Mouse (Mus musculus) kidney, embryonic 14.5 days (tissue): Measurements from ENCODE around the gene Nfib. TPM values are rescaled to one million over a fixed set of nuclear protein-coding genes. Genes with fewer than 3 reads are reported as not detected.

Source experiments
- ATAC-seq: fragments of 200-750 bp; cut with Nextera tagmentation; 2 replicates; pipeline ENCODE4 v1.8.0; 2017; ENCODE audit warnings: moderate number of reproducible peaks, mild to moderate bottlenecking, moderate TSS enrichment, moderate library complexity; ENCODE audit not compliant: low FRiP score, low TSS enrichment
- H3K27ac ChIP-seq: fragments of 300-500 bp; sonication (generic); 2 replicates; pipeline ENCODE4 v1.5.1; 2014; ENCODE audit warnings: low read depth, mild to moderate bottlenecking, low read length, moderate library complexity, mixed read lengths
- H3K27me3 ChIP-seq: fragments of 300-500 bp; sonication (generic); 2 replicates; pipeline ENCODE4 v1.6.1; 2014; ENCODE audit warnings: mild to moderate bottlenecking, low read length; ENCODE audit not compliant: control insufficient read depth, insufficient read depth
- H3K36me3 ChIP-seq: fragments of 300-500 bp; sonication (generic); 2 replicates; pipeline ENCODE4 v1.6.1; 2014; ENCODE audit warnings: low read length, mixed read lengths; ENCODE audit not compliant: control insufficient read depth, insufficient read depth
- H3K4me1 ChIP-seq: fragments of 300-500 bp; sonication (generic); 2 replicates; pipeline ENCODE4 v1.6.1; 2014; ENCODE audit warnings: low read length, mixed read lengths; ENCODE audit not compliant: control insufficient read depth, insufficient read depth
- H3K4me2 ChIP-seq: fragments of 300-500 bp; sonication (generic); replicated peaks from 2 replicates; pipeline ENCODE4 v1.6.1; 2014; ENCODE audit warnings: low read depth, mild to moderate bottlenecking, low read length
- H3K4me3 ChIP-seq: fragments of 300-500 bp; sonication (generic); 2 replicates; pipeline ENCODE4 v1.5.1; 2014; ENCODE audit warnings: mild to moderate bottlenecking, low read length
- H3K9ac ChIP-seq: fragments of 300-500 bp; sonication (generic); 2 replicates; pipeline ENCODE4 v1.6.1; 2014; ENCODE audit warnings: low read depth, mild to moderate bottlenecking, low read length, moderate library complexity
- H3K9me3 ChIP-seq: fragments of 300-500 bp; sonication (generic); 2 replicates; pipeline ENCODE4 v1.6.1; 2016; ENCODE audit warnings: low read length; ENCODE audit not compliant: control insufficient read depth
- WGBS: fragments of 180-500 bp; shearing (Covaris S2); extraction: QIAGEN DNeasy Blood & Tissue Kit; methylation state at CpG from one replicate; pipeline ENCODE4 v1.1.7; 2014; 5-methylcytosine and 5-hydroxymethylcytosine counted together
- polyA plus RNA-seq: library from polyadenylated mRNA; unstranded; fragments of >200 nt; fragmentation: Nextera tagmentation; extraction: Ambion mirVana; gene quantifications from 2 replicates; pipeline ENCODE4 v1.2.1, GENCODE M21; 2014

The Nfib gene
- polyA plus RNA-seq, 1 experiment from 2014 or later = 36.0 TPM

GRCm38 (mm10) chr4:82667271-82667872, 38.2 kb downstream of the Nfib start:
- Histone ChIP-seq H3K36me3 (no peaks in the 10 kb centered on the region), H3K9ac (no peak overlapping the region), H3K4me1 (no peaks in the 10 kb centered on the region), H3K27ac (no peak overlapping the region), H3K27me3 (no peaks in the 10 kb centered on the region), H3K4me3 (no peak overlapping the region), H3K9me3 (no peaks in the 10 kb centered on the region), H3K4me2 (no peak overlapping the region)
- no peak for ATAC-seq
- 88% methylated on average over 3 of the region's 3 CpGs for WGBS

- Histone ChIP-seq H3K4me1 (no peaks in the 10 kb centered on the region), H3K36me3 (no peaks in the 10 kb centered on the region), H3K27me3 (no peaks in the 10 kb centered on the region), H3K9ac (no peak overlapping the region), H3K9me3 (no peaks in the 10 kb centered on the region), H3K4me3 (no peak overlapping the region), H3K4me2 (no peak overlapping the region), H3K27ac (no peak overlapping the region)
- WGBS = 85% methylated on average over 7 of the region's 7 CpGs
- no peak for ATAC-seq
These were observed 41.1 kb downstream of the Nfib start for GRCm38 (mm10) chr4:82664436-82664835.

- 88% methylated on average over 6 of the region's 6 CpGs for WGBS
- H3K9me3 ChIP-seq = no peaks in the 10 kb centered on the region
These were observed 41.7 kb downstream of the Nfib start for GRCm38 (mm10) chr4:82663749-82664381.

GRCm38 (mm10) chr4:82662626-82663025, 42.9 kb downstream of the Nfib start:
- 80% methylated on average over 3 of the region's 3 CpGs for WGBS
- no peaks in the 10 kb centered on the region for H3K4me1 ChIP-seq

More at GRCm38 (mm10) chr4:82663749-82664381, 41.7 kb downstream of the Nfib start:
- Histone ChIP-seq H3K27me3 (no peaks in the 10 kb centered on the region), H3K9ac (no peak overlapping the region), H3K4me3 (no peak overlapping the region), H3K4me1 (no peaks in the 10 kb centered on the region), H3K36me3 (no peaks in the 10 kb centered on the region), H3K4me2 (no peak overlapping the region), H3K27ac (no peak overlapping the region)
- ATAC-seq = no peak

GRCm38 (mm10) chr4:82662222-82662621, 43.3 kb downstream of the Nfib start:
- H3K4me3 ChIP-seq = no peak overlapping the region
- no peaks in the 10 kb centered on the region for H3K27me3 ChIP-seq
- WGBS = 80% methylated on average over 9 of the region's 9 CpGs
- no peak overlapping the region for H3K27ac ChIP-seq
- no peaks in the 10 kb centered on the region for H3K4me1 ChIP-seq
- ATAC-seq = no peak
- no peak overlapping the region for H3K4me2 ChIP-seq
- no peak overlapping the region for H3K9ac ChIP-seq
- no peaks in the 10 kb centered on the region for H3K36me3 ChIP-seq
- H3K9me3 ChIP-seq = no peaks in the 10 kb centered on the region

More at GRCm38 (mm10) chr4:82662626-82663025, 42.9 kb downstream of the Nfib start:
- Histone ChIP-seq H3K9ac (no peak overlapping the region), H3K4me3 (no peak overlapping the region), H3K36me3 (no peaks in the 10 kb centered on the region), H3K4me2 (no peak overlapping the region), H3K27ac (no peak overlapping the region), H3K9me3 (no peaks in the 10 kb centered on the region), H3K27me3 (no peaks in the 10 kb centered on the region)
- no peak for ATAC-seq

GRCm38 (mm10) chr4:82661215-82661614, 44.3 kb downstream of the Nfib start:
- ATAC-seq = 0 out of 2 replicates have a peak, but pooled peaks have one; percentile 62
- no peak overlapping the region for H3K9ac ChIP-seq
- 49% methylated on average over 7 of the region's 7 CpGs for WGBS
- H3K36me3 ChIP-seq = no peaks in the 10 kb centered on the region
- no peak overlapping the region for H3K4me3 ChIP-seq
- H3K4me1 ChIP-seq = no peaks in the 10 kb centered on the region
- no peak overlapping the region for H3K27ac ChIP-seq
- H3K9me3 ChIP-seq = no peaks in the 10 kb centered on the region
- no peak overlapping the region for H3K4me2 ChIP-seq
- no peaks in the 10 kb centered on the region for H3K27me3 ChIP-seq

GRCm38 (mm10) chr4:82645679-82646078, 59.9 kb downstream of the Nfib start:
- H3K9me3 ChIP-seq = no peaks in the 10 kb centered on the region
- H3K4me3 ChIP-seq = no peak overlapping the region
- H3K27me3 ChIP-seq = no peaks in the 10 kb centered on the region
- no peaks in the 10 kb centered on the region for H3K4me1 ChIP-seq
- 76% methylated on average over 5 of the region's 5 CpGs for WGBS
- no peak overlapping the region for H3K9ac ChIP-seq
- no peaks in the 10 kb centered on the region for H3K36me3 ChIP-seq
- ATAC-seq = no peak
- no peak overlapping the region for H3K4me2 ChIP-seq
- no peak overlapping the region for H3K27ac ChIP-seq

- Histone ChIP-seq H3K4me3 (no peak overlapping the region), H3K9ac (no peak overlapping the region), H3K9me3 (no peaks in the 10 kb centered on the region), H3K4me1 (no peaks in the 10 kb centered on the region), H3K36me3 (no peaks in the 10 kb centered on the region), H3K27ac (no peak overlapping the region), H3K4me2 (no peak overlapping the region), H3K27me3 (no peaks in the 10 kb centered on the region)
- peak; percentile 52; the same call in 1 of the 2 replicates for ATAC-seq
- 51% methylated on average over 9 of the region's 9 CpGs for WGBS
These were observed 60.8 kb downstream of the Nfib start for GRCm38 (mm10) chr4:82644797-82645196.

- Histone ChIP-seq H3K9ac (no peak overlapping the region), H3K4me3 (no peak overlapping the region), H3K27me3 (no peaks in the 10 kb centered on the region), H3K9me3 (no peaks in the 10 kb centered on the region), H3K4me1 (no peaks in the 10 kb centered on the region), H3K36me3 (no peaks in the 10 kb centered on the region), H3K27ac (no peak overlapping the region), H3K4me2 (no peak overlapping the region)
- no peak for ATAC-seq
- 86% methylated on average over 5 of the region's 5 CpGs for WGBS
These were observed 61.8 kb downstream of the Nfib start for GRCm38 (mm10) chr4:82643734-82644085.
